Mouse (Mus musculus): ENCODE data around the gene Olfr1392.

GRCm38 (mm10) chr11:49240874-49241273 is 44.2 kb upstream of the Olfr1392 start:
- no peak for TF ChIP-seq POLR2A (IDR thresholded peaks at IDR 0.05; ENCODE audit: control insufficient read depth, extremely low read depth, insufficient read depth, low read length, poor library complexity)
- TF ChIP-seq CTCF (IDR thresholded peaks at IDR 0.05; ENCODE audit: borderline replicate concordance, control insufficient read depth, extremely low read depth, insufficient read depth, low read length, poor library complexity): no peak

Data from thymus, adult 2 months (tissue).